Mouse (Mus musculus): ENCODE measurements around the gene Mb. TPM values are rescaled to one million over a fixed set of nuclear protein-coding genes. Genes with fewer than 3 reads are reported as not detected.

Mb gene
- polyA plus RNA-seq, 1 experiment: not detected

GRCm38 (mm10) chr15:77037278-77038161 lies 12.9 kb downstream of the Mb start:
- no peak for TF ChIP-seq TAL1 (IDR thresholded peaks at IDR 0.05; ENCODE audit: low read length)
- TF ChIP-seq GATA1 (IDR thresholded peaks at IDR 0.05; ENCODE audit: low read length): no peak
- Histone ChIP-seq H3K27me3 (ENCODE audit: control insufficient read depth) (peaks cover 16% of the 10 kb centered on the region), H3K9me3 (ENCODE audit: control insufficient read depth, low read length) (no peaks in the 10 kb centered on the region), H3K4me3 (replicated peaks) (no peak overlapping the region), H3K36me3 (ENCODE audit: control insufficient read depth) (no peaks in the 10 kb centered on the region), H3K4me1 (ENCODE audit: control insufficient read depth) (peaks cover 24% of the 10 kb centered on the region)

- TF ChIP-seq GATA1 (IDR thresholded peaks at IDR 0.05; ENCODE audit: low read length) (no peak), TAL1 (IDR thresholded peaks at IDR 0.05; ENCODE audit: low read length) (no peak)
- peaks cover 16% of the 10 kb centered on the region for H3K27me3 ChIP-seq (ENCODE audit: control insufficient read depth)
- no peaks in the 10 kb centered on the region for H3K9me3 ChIP-seq (ENCODE audit: control insufficient read depth, low read length)
Observed at GRCm38 (mm10) chr15:77036989-77037277, 13.5 kb downstream of the Mb start.

GRCm38 (mm10) chr15:77036320-77036988 lies 14.0 kb downstream of the Mb start:
- TF ChIP-seq TAL1 (IDR thresholded peaks at IDR 0.05; ENCODE audit: low read length): no peak
- TF ChIP-seq GATA1 (IDR thresholded peaks at IDR 0.05; ENCODE audit: low read length): no peak
- Histone ChIP-seq H3K9me3 (ENCODE audit: control insufficient read depth, low read length) (no peaks in the 10 kb centered on the region), H3K4me1 (ENCODE audit: control insufficient read depth) (peaks cover 24% of the 10 kb centered on the region), H3K4me3 (replicated peaks) (no peak overlapping the region), H3K27me3 (ENCODE audit: control insufficient read depth) (peaks cover 16% of the 10 kb centered on the region), H3K36me3 (ENCODE audit: control insufficient read depth) (no peaks in the 10 kb centered on the region)

More at GRCm38 (mm10) chr15:77036989-77037277, 13.5 kb downstream of the Mb start:
- Histone ChIP-seq H3K4me3 (replicated peaks) (no peak overlapping the region), H3K4me1 (ENCODE audit: control insufficient read depth) (peaks cover 24% of the 10 kb centered on the region), H3K36me3 (ENCODE audit: control insufficient read depth) (no peaks in the 10 kb centered on the region)

DNA sequence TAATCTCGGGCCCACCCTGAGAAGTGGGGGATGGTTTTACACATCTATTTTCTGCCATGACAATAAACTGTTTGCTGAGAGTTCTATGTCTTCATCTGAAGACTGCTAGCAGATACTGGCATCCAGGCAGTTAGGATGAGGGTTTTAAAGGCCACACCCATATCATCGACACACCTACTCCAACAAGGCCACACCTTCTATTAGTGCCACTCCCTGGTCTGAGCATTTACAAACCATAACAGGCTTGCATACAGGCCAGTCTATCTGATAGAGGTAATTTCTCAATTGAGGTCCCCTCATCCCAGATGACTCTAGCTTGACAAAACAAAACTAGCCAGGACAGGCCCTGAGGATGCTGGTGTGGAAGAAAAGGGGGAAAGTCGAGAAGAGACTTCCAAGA lies 14.8 kb downstream of the Mb start:
- no peaks in the 10 kb centered on the region for H3K9me3 ChIP-seq (ENCODE audit: control insufficient read depth, low read length)
- H3K4me3 ChIP-seq (replicated peaks): no peak overlapping the region
- H3K27me3 ChIP-seq (ENCODE audit: control insufficient read depth): peaks cover 13% of the 10 kb centered on the region
- peaks cover 24% of the 10 kb centered on the region for H3K4me1 ChIP-seq (ENCODE audit: control insufficient read depth)
- TF ChIP-seq GATA1 (IDR thresholded peaks at IDR 0.05; ENCODE audit: low read length): no peak
- TF ChIP-seq TAL1 (IDR thresholded peaks at IDR 0.05; ENCODE audit: low read length): no peak
- H3K36me3 ChIP-seq (ENCODE audit: control insufficient read depth): no peaks in the 10 kb centered on the region

DNA sequence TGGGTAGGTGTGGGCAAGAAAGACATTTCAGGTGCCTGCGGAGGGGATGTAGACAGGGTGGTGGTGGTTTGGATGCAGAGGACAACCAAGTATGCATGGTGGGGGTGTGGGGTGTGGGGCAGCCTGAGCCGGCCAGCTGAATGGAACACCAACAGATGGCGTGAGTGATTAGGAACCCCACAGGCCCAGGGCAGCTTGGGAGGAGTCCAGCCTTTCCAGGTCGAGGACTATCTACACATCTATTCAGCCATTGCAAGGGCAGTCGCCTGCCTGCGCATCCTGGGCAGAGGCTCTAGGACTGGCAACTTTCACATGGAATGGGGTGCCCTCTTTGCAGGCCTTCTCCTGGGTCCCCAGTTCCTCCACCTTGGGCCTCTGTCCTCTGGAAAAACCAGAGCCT lies 15.9 kb downstream of the Mb start:
- Histone ChIP-seq H3K9me3 (ENCODE audit: control insufficient read depth, low read length) (no peaks in the 10 kb centered on the region), H3K27me3 (ENCODE audit: control insufficient read depth) (peaks cover 11% of the 10 kb centered on the region), H3K4me1 (ENCODE audit: control insufficient read depth) (peaks cover 26% of the 10 kb centered on the region), H3K36me3 (ENCODE audit: control insufficient read depth) (no peaks in the 10 kb centered on the region), H3K4me3 (replicated peaks) (no peak overlapping the region)
- TF ChIP-seq TAL1 (IDR thresholded peaks at IDR 0.05; ENCODE audit: low read length) (no peak), GATA1 (IDR thresholded peaks at IDR 0.05; ENCODE audit: low read length) (no peak)

GRCm38 (mm10) chr15:77031271-77031670 lies 19.2 kb downstream of the Mb start:
- no peaks in the 10 kb centered on the region for H3K36me3 ChIP-seq (ENCODE audit: control insufficient read depth)
- H3K4me1 ChIP-seq (ENCODE audit: control insufficient read depth): peaks cover 22% of the 10 kb centered on the region
- no peaks in the 10 kb centered on the region for H3K27me3 ChIP-seq (ENCODE audit: control insufficient read depth)
- H3K9me3 ChIP-seq (ENCODE audit: control insufficient read depth, low read length): no peaks in the 10 kb centered on the region
- TF ChIP-seq TAL1 (IDR thresholded peaks at IDR 0.05; ENCODE audit: low read length): no peak
- no peak overlapping the region for H3K4me3 ChIP-seq (replicated peaks)

- H3K27me3 ChIP-seq (ENCODE audit: control insufficient read depth): no peaks in the 10 kb centered on the region
- no peak overlapping the region for H3K4me3 ChIP-seq (replicated peaks)
- H3K36me3 ChIP-seq (ENCODE audit: control insufficient read depth): no peaks in the 10 kb centered on the region
- no peak for TF ChIP-seq TAL1 (IDR thresholded peaks at IDR 0.05; ENCODE audit: low read length)
- no peak for TF ChIP-seq GATA1 (IDR thresholded peaks at IDR 0.05; ENCODE audit: low read length)
- peaks cover 4% of the 10 kb centered on the region for H3K4me1 ChIP-seq (ENCODE audit: control insufficient read depth)
- no peaks in the 10 kb centered on the region for H3K9me3 ChIP-seq (ENCODE audit: control insufficient read depth, low read length)
Observed at GRCm38 (mm10) chr15:77029331-77029991, 21.0 kb downstream of the Mb start.

DNA sequence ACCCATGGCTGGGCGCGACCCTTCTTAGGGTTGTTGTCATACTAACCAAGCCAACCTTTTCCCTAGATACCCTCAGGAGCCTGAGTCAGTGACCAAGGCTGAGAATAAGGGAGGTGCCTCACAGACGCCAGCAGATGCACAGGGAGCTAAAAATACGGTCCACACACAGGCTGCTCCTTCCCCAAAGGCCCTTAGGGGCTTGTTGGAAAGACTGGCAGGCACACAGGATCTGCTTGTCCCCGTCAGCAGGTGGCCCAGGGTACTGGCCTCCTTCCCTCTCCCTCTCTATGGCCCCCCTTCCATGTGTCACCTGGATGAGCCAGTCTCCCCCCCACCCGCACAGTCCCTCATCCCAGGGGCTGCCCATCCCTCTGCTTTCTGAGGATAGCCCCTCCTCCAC lies 22.8 kb downstream of the Mb start:
- no peak overlapping the region for H3K4me3 ChIP-seq (replicated peaks)
- no peaks in the 10 kb centered on the region for H3K27me3 ChIP-seq (ENCODE audit: control insufficient read depth)
- TF ChIP-seq TAL1 (IDR thresholded peaks at IDR 0.05; ENCODE audit: low read length) (no peak), GATA1 (IDR thresholded peaks at IDR 0.05; ENCODE audit: low read length) (no peak)
- H3K4me1 ChIP-seq (ENCODE audit: control insufficient read depth): peaks cover 2% of the 10 kb centered on the region; the same call in 1 of the 2 replicates
- H3K36me3 ChIP-seq (ENCODE audit: control insufficient read depth): no peaks in the 10 kb centered on the region
- H3K9me3 ChIP-seq (ENCODE audit: control insufficient read depth, low read length): no peaks in the 10 kb centered on the region

DNA sequence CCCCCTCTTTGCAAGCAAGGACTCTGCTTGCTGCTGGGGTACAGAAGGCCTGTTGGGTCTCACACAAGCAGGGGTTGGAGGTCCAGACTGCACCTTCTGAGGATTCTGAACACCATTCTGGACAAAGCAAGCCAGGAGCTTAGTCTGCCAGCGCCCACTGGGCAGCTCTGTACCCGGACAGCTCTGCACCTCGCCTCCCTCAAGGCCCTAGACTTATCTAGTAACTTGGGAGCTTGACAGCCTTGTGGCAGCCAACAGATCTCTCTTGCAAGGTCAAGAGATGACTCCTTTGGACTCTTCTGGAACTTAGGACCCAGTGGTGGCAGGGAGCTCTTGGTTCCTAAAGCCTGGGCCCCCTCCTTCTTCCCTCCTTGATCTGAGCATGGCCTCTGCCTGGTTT lies 23.4 kb downstream of the Mb start:
- Histone ChIP-seq H3K9me3 (ENCODE audit: control insufficient read depth, low read length) (no peaks in the 10 kb centered on the region), H3K4me1 (ENCODE audit: control insufficient read depth) (peaks cover 2% of the 10 kb centered on the region; the same call in 1 of the 2 replicates), H3K27me3 (ENCODE audit: control insufficient read depth) (no peaks in the 10 kb centered on the region), H3K36me3 (ENCODE audit: control insufficient read depth) (no peaks in the 10 kb centered on the region), H3K4me3 (replicated peaks) (no peak overlapping the region)
- TF ChIP-seq GATA1 (IDR thresholded peaks at IDR 0.05; ENCODE audit: low read length) (no peak), TAL1 (IDR thresholded peaks at IDR 0.05; ENCODE audit: low read length) (no peak)
